Comparison of ENCODE assay signal across 13 mouse cellular contexts in the genomic region with DNA sequence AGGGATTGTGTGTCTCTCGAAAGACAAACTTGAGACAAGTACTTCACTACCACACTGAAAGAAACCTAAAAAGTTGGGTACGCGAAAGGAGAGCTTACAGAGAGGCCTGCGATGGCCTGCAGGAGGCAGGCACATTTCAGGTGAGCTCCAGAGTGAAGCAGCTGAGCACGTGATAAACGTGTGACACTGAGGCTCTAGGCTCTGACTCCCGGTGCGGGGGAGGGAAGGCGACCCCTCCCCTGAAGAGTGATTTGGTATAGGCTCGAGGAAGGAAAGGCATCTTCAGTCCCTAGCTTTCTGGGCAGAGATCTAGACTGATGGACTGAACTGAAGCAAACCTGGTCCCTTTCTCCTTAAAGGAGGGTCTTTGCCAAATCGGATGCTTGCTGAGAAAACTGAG. TPM values are rescaled to one million over a fixed set of nuclear protein-coding genes. Genes with fewer than 3 reads are reported as not detected.
DNase-seq lines count a peak whose midpoint lies in the region; ATAC-seq lines count a peak whose summit lies in the region.
"Had no signal": no experiment of that assay in that cellular context is flagged by ENCODE, and none has a peak within 500 bp of the region (broad histone marks: within the 10 kb centered on the region; RNA-seq: fewer than 3 reads in every experiment).

No protein-coding gene starts in this region.

- H3K36me3 ChIP-seq in hindbrain, embryonic 16.5 days (ENCODE audit: control insufficient read depth, insufficient read depth, low read length): no peaks in the 10 kb centered on the region
- H3K36me3 ChIP-seq: liver, embryonic 13.5 days had no signal

- no peak for ATAC-seq in hindbrain, embryonic 16.5 days
- ATAC-seq: intestine, embryonic 16.5 days had no signal

- H3K4me2 ChIP-seq in hindbrain, embryonic 16.5 days (ENCODE audit: low read length): peak overlapping the region; percentile 32

- H3K4me1 ChIP-seq in hindbrain, embryonic 16.5 days (ENCODE audit: control insufficient read depth, insufficient read depth, low read depth, low read length): peaks cover 8% of the 10 kb centered on the region

- no peak overlapping the region; the same call in 1 of the 2 replicates for H3K4me3 ChIP-seq in hindbrain, embryonic 16.5 days (ENCODE audit: low read length)

- peaks cover 2% of the 10 kb centered on the region for H3K27me3 ChIP-seq in hindbrain, embryonic 16.5 days (replicated peaks; ENCODE audit: control insufficient read depth, insufficient read depth, low read length)

- DNase-seq in embryo, embryonic 9.5 days (ENCODE audit: extremely low spot score): peak; percentile 28
- DNase-seq in embryo, embryonic 10 days (ENCODE audit: low spot score): no peak
- DNase-seq in thymus, postnatal 0 days (ENCODE audit: low spot score): peak; percentile 23
- DNase-seq in thymus, postnatal 4 days: no peak
- peak; percentile 12 to 35 for DNase-seq in thymus, postnatal 36 days
- DNase-seq in heart, postnatal 14 days: no peak
- DNase-seq in MN1 (ENCODE audit: low spot score): no peak
- DNase-seq: adrenal gland, adult 8-10 months; layer of hippocampus, postnatal 36 days; liver, embryonic 13.5 days had no signal

- intact Hi-C loops in heart, postnatal 14 days (cut with DNase I): loop anchor here (5.0 kb wide), 1 partner anchor 129 kb away; the partner anchor contains the start of gene Necap1

- H3K9me3 ChIP-seq in hindbrain, embryonic 16.5 days (ENCODE audit: control insufficient read depth, low read length): no peaks in the 10 kb centered on the region
- H3K9me3 ChIP-seq: liver, embryonic 13.5 days had no signal

- WGBS in hindbrain, embryonic 16.5 days: 22% methylated on average over 11 of the region's 11 CpGs

- H3K9ac ChIP-seq in hindbrain, embryonic 16.5 days (ENCODE audit: low read depth, low read length): peak overlapping the region; percentile 13; the same call in 1 of the 2 replicates
- H3K9ac ChIP-seq: liver, embryonic 13.5 days had no signal

- H3K27ac ChIP-seq in hindbrain, embryonic 16.5 days (ENCODE audit: low read depth, low read length): no peak overlapping the region
- H3K27ac ChIP-seq: liver, embryonic 13.5 days had no signal

RNA-seq across cellular contexts. Expression of gene Nanog, which starts 36.1 kb away (rescaled TPM):
- 0.07 TPM in 1 of 2 replicates, not detected in the other for polyA plus RNA-seq in thymus, postnatal 0 days (2015; fragmentation: Nextera tagmentation; extraction: Ambion mirVana)
- polyA plus RNA-seq in hindbrain, embryonic 16.5 days (2015; fragmentation: Nextera tagmentation; extraction: Ambion mirVana): 0.08 and 0.25 TPM in 2 replicates
- total RNA-seq in heart, postnatal 14 days (2021): not detected
- total RNA-seq: adrenal gland, adult 8-10 months; layer of hippocampus, postnatal 36 days; monocyte, adult 5-6 weeks had no signal
- polyA plus RNA-seq: liver, embryonic 13.5 days had no signal

RNA-seq across cellular contexts. Expression of gene Slc2a3, which starts 58.1 kb away (rescaled TPM):
- polyA plus RNA-seq in thymus, postnatal 0 days (2015; fragmentation: Nextera tagmentation; extraction: Ambion mirVana): 12.8 and 13.0 TPM in 2 replicates
- polyA plus RNA-seq in hindbrain, embryonic 16.5 days (2015; fragmentation: Nextera tagmentation; extraction: Ambion mirVana): 57.0 and 57.4 TPM in 2 replicates
- total RNA-seq in heart, postnatal 14 days (2021): 1 to 10 TPM; 2.3 to 2.4 TPM

Comparison
In these comparisons a context has a peak if more than half of its experiments do, and no peak if none do; other contexts are left out.
1. DNase-seq: peak in embryo, embryonic 9.5 days (single experiment), thymus, postnatal 0 days (single experiment) and thymus, postnatal 36 days (2 of 2); none in embryo, embryonic 10 days (single experiment), thymus, postnatal 4 days (single experiment), heart, postnatal 14 days (0 of 2) and MN1 (single experiment).